Mouse (Mus musculus): ENCODE measurements at regions not wholly inside any gene's neighbourhood (a gene's known extent, or its start where the extent isn't known, plus 50 kb on each side); places are given as distances from the start of the nearest gene placed in this dataset.
A peak's percentile ranks its signal among the peaks of the same experiment; 100 is the strongest.

- no peak for DNase-seq
Measured at GRCm38 (mm10) chr1:43633246-43633645, 97.2 kb upstream of the 1500015O10Rik start.

GRCm38 (mm10) chr1:43635718-43636117 lies 94.7 kb upstream of the 1500015O10Rik start:
- DNase-seq, result peak; percentile 8

GRCm38 (mm10) chr1:43637956-43638355 lies 92.4 kb upstream of the 1500015O10Rik start:
- no peak for DNase-seq

- DNase-seq, result no peak
Measured at GRCm38 (mm10) chr1:43672031-43672430, 58.4 kb upstream of the 1500015O10Rik start.
